Mouse (Mus musculus) liver, embryonic 13.5 days (tissue): ENCODE measurements around the gene Ptprt. TPM values are rescaled to one million over a fixed set of nuclear protein-coding genes. Genes with fewer than 3 reads are reported as not detected.

Source experiments
- ATAC-seq: fragments of 200-750 bp; cut with Nextera tagmentation; 2 replicates; pipeline ENCODE4 v1.8.0; 2017; ENCODE audit warnings: low read depth, mild to moderate bottlenecking, moderate number of reproducible peaks, moderate library complexity
- DNase-seq: peaks from one replicate; pipeline ENCODE4 v3.0.0; 2022
- H3K27ac ChIP-seq: fragments of 300-500 bp; sonication (generic); 2 replicates; pipeline ENCODE4 v1.5.1; 2015; ENCODE audit warnings: moderate library complexity, mild to moderate bottlenecking, inconsistent platforms
- H3K27me3 ChIP-seq: fragments of 300-500 bp; sonication (generic); 2 replicates; pipeline ENCODE4 v1.6.1; 2015; ENCODE audit warnings: mild to moderate bottlenecking, inconsistent platforms
- H3K36me3 ChIP-seq: fragments of 300-500 bp; sonication (generic); 2 replicates; pipeline ENCODE4 v1.6.1; 2015; ENCODE audit warnings: mild to moderate bottlenecking, inconsistent platforms
- H3K4me1 ChIP-seq: fragments of 300-500 bp; sonication (generic); replicated peaks from 2 replicates; pipeline ENCODE4 v1.6.1; 2015; ENCODE audit warnings: inconsistent platforms
- H3K4me2 ChIP-seq: fragments of 300-500 bp; sonication (generic); 2 replicates; pipeline ENCODE4 v1.6.1; 2015; ENCODE audit warnings: inconsistent platforms, mild to moderate bottlenecking, moderate library complexity
- H3K4me3 ChIP-seq: fragments of 300-500 bp; sonication (generic); replicated peaks from 2 replicates; pipeline ENCODE4 v1.5.1; 2015; ENCODE audit warnings: mild to moderate bottlenecking, inconsistent platforms
- H3K9ac ChIP-seq: fragments of 300-500 bp; sonication (generic); 2 replicates; pipeline ENCODE4 v1.6.1; 2015; ENCODE audit warnings: mild to moderate bottlenecking, inconsistent platforms
- H3K9me3 ChIP-seq: fragments of 300-500 bp; sonication (generic); replicated peaks from 2 replicates; pipeline ENCODE4 v1.6.1; 2016; ENCODE audit warnings: inconsistent platforms
- WGBS: fragments of 180-500 bp; shearing (Covaris S2); methylation state at CpG from one replicate; pipeline ENCODE4 v1.1.7; 2015; ENCODE audit not compliant: insufficient replicate concordance; 5-methylcytosine and 5-hydroxymethylcytosine counted together
- polyA plus RNA-seq: library from polyadenylated mRNA; unstranded; fragments of >200 nt; fragmentation: Nextera tagmentation; extraction: Ambion mirVana; gene quantifications from 2 replicates; pipeline ENCODE4 v1.2.1, GENCODE M21; 2015

Ptprt gene
- polyA plus RNA-seq, 1 experiment from 2014 or later, result 0.01 TPM

DNA sequence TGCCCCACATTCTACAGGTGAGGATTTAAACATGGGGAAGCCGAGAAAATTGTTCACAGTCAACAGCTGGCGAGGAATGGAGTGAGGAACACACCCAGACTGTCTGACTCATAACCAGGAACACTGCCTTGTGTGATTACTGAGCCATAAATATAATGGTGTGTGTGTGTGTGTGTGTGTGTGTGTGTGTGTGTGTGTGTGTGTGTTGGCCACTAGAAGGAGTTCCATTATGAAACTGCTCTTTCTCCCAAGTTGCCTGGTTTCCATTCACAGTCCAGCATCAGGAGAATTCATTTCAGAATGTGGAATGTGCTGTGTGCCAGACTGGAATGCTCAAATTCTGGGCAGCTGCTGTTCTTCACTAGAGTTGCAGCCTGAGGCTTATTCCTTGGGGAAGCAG, 1099.4 kb downstream of the Ptprt start:
- H3K4me1 ChIP-seq, result no peaks in the 10 kb centered on the region
- 63% methylated on average over 2 of the region's 2 CpGs for WGBS
- no peak overlapping the region for H3K9ac ChIP-seq
- ATAC-seq, result no peak
- no peak for DNase-seq
- H3K4me3 ChIP-seq, result no peak overlapping the region
- H3K36me3 ChIP-seq, result no peaks in the 10 kb centered on the region
- no peak overlapping the region for H3K27ac ChIP-seq
- H3K27me3 ChIP-seq, result no peaks in the 10 kb centered on the region
- no peaks in the 10 kb centered on the region for H3K9me3 ChIP-seq
- H3K4me2 ChIP-seq, result no peak overlapping the region

DNA sequence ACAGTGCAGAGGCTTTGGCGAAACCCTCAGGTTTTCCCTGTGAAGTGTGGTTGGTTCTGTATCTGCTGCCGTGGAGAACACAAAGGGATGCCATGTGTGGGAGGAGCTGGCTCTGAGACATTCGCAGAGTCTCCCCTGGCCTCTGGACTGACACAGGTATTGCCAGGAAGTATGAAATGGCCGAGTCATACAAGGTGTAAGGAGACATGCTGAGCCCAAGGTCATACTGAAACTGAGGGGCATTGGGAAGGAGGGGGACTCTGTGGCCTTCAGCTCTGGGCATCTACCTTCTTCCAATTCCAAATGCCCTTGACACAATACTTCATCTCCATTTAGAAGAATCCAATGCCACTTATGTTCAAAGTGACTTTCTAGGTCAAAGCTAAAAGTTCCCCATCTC, 1103.1 kb downstream of the Ptprt start:
- H3K4me2 ChIP-seq, result no peak overlapping the region
- 57% methylated on average over 4 of the region's 4 CpGs for WGBS
- no peaks in the 10 kb centered on the region for H3K4me1 ChIP-seq
- no peak overlapping the region for H3K27ac ChIP-seq
- ATAC-seq, result no peak
- DNase-seq, result no peak
- H3K9ac ChIP-seq, result no peak overlapping the region
- no peaks in the 10 kb centered on the region for H3K36me3 ChIP-seq
- no peaks in the 10 kb centered on the region for H3K9me3 ChIP-seq
- no peak overlapping the region for H3K4me3 ChIP-seq
- no peaks in the 10 kb centered on the region for H3K27me3 ChIP-seq

DNA sequence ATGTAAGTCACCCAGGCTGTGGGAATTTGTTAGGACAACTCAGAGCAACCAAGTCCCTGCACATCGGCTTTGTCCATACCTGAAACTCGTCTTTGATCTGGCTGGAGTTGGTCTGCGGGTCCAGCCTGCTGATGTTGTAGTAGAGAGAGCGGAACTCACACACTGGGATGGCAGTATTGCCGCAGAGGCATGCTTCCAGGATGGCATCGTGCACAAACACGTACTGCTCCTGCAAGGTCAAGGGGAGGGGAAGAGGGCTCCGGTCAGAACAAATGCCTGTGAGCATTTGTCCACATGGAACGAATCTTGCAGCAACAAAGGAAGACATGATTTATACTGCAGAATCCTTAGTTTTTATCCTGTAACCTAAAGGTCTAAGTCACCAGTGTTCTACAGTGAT, 1107.3 kb downstream of the Ptprt start:
- Histone ChIP-seq H3K4me3 (no peak overlapping the region), H3K27me3 (no peaks in the 10 kb centered on the region), H3K9me3 (no peaks in the 10 kb centered on the region), H3K9ac (no peak overlapping the region), H3K27ac (no peak overlapping the region), H3K4me2 (no peak overlapping the region), H3K4me1 (no peaks in the 10 kb centered on the region), H3K36me3 (no peaks in the 10 kb centered on the region)
- DNase-seq (no peak), ATAC-seq (no peak)
- WGBS, result 63% methylated on average over 9 of the region's 9 CpGs

DNA sequence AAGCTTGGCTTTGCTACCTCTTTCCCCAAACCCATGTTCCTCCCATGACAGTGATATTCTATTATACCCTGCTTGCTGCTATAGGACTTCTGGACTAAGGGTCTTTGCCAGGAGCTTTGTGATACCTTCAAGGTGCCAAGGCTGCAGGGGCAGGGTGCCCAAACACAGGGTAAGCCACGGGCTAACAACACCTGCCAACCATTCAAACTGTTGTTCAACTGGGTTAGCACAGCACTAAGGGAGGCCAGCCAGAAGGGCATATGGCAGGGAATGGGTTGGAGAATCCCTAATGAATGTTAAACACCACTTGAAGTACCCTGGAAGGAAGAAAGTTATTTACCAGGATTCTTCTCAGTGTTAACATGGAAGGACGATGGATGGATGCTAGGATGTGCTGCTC, 1108.9 kb downstream of the Ptprt start:
- no peak for DNase-seq
- ATAC-seq, result no peak
- 60% methylated on average over 2 of the region's 2 CpGs for WGBS

DNA sequence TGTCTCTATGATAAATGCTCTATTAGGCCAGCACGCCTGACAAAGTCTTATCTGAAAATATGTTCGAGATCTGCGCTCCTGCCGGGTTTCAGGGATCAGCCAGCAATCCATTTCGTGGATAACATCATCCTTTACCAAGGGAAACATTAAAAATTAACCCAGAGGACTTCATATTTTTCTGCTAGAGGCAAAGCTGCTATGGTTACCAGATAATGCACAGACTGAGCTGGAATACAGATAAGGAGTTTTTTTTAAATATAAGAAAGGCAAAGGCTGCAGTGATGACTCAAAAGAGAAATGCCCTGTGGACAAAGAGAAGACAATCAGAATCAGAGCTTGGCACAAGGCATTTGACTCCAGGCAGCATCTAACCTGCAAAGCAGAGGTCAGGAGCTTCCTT, 1111.4 kb downstream of the Ptprt start:
- ATAC-seq (no peak), DNase-seq (no peak)
- Histone ChIP-seq H3K27me3 (no peaks in the 10 kb centered on the region), H3K27ac (no peak overlapping the region), H3K4me3 (no peak overlapping the region), H3K4me1 (no peaks in the 10 kb centered on the region), H3K36me3 (no peaks in the 10 kb centered on the region), H3K9ac (no peak overlapping the region), H3K4me2 (no peak overlapping the region), H3K9me3 (no peaks in the 10 kb centered on the region)
- 47% methylated on average over 5 of the region's 5 CpGs for WGBS

More for the DNA sequence above, 1108.9 kb downstream of the Ptprt start:
- Histone ChIP-seq H3K9me3 (no peaks in the 10 kb centered on the region), H3K36me3 (no peaks in the 10 kb centered on the region), H3K4me1 (no peaks in the 10 kb centered on the region), H3K4me2 (no peak overlapping the region), H3K4me3 (no peak overlapping the region), H3K27me3 (no peaks in the 10 kb centered on the region), H3K9ac (no peak overlapping the region), H3K27ac (no peak overlapping the region)

DNA sequence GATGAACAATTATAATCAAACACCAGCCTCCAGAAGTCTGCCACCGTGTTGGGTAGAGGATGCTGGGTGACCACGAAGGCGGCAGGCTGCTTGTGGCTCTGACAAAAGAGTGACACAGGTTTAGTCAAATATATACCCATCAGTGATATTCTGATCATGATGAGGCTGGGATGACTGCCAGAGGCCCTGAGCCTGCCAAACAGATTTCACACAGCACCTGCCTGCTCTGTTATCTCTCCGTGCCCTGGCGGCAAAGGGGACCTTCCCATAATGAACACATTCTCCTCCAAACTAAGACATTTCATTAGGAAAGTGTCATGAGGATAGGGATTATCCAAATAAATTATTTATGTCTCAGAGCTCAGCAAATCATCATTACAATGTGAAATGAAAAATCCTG, 1113.6 kb downstream of the Ptprt start:
- Histone ChIP-seq H3K27ac (no peak overlapping the region), H3K27me3 (no peaks in the 10 kb centered on the region), H3K9me3 (no peaks in the 10 kb centered on the region), H3K36me3 (no peaks in the 10 kb centered on the region), H3K4me1 (no peaks in the 10 kb centered on the region), H3K4me3 (no peak overlapping the region), H3K4me2 (no peak overlapping the region), H3K9ac (no peak overlapping the region)
- no peak for DNase-seq
- no peak for ATAC-seq
- WGBS, result 71% methylated on average over 5 of the region's 5 CpGs

DNA sequence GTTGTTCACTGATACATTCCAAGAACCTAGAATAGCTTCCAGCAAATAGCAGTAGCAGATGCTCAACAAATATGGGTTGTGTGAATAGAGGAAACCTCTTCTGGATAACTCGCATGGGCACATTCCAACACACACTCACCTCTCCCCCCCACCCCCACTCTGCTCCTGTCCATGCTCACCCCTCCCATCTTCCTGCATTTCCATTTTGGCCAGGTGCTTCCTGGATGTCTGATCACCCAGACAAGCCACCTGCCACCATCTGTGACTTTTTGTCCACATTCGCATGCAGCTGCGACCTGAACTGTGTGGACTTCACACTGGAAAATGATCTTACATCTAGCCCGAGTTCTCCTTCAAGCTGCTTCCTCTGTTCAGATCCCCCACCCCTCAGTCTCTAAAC, 1115.5 kb downstream of the Ptprt start:
- ATAC-seq (no peak), DNase-seq (no peak)
- Histone ChIP-seq H3K9me3 (no peaks in the 10 kb centered on the region), H3K27me3 (no peaks in the 10 kb centered on the region), H3K4me1 (no peaks in the 10 kb centered on the region), H3K27ac (no peak overlapping the region), H3K4me2 (no peak overlapping the region), H3K4me3 (no peak overlapping the region), H3K36me3 (no peaks in the 10 kb centered on the region), H3K9ac (no peak overlapping the region)
- WGBS, result 62% methylated on average over 4 of the region's 4 CpGs

DNA sequence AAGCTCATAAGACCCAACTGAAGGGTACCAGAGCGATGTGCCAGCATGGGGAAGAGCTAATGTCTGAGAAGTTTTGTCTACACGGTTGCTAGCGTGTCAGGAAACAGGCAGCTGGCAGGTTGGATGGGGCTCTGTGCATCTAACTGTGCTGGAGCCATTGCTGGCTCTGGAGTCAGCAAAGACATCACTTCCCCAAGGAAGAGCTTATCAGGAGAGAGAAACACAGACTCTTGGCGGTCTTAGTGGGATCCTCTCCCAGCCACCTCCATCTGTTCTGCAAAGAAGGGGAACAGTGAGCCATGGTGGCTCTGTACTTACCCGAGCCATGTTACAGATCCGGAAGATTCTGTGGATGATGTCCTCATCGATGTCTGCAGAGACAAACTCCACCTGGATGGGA, 1126.8 kb downstream of the Ptprt start:
- DNase-seq, result no peak
- H3K4me1 ChIP-seq, result no peaks in the 10 kb centered on the region
- 73% methylated on average over 7 of the region's 7 CpGs for WGBS

DNA sequence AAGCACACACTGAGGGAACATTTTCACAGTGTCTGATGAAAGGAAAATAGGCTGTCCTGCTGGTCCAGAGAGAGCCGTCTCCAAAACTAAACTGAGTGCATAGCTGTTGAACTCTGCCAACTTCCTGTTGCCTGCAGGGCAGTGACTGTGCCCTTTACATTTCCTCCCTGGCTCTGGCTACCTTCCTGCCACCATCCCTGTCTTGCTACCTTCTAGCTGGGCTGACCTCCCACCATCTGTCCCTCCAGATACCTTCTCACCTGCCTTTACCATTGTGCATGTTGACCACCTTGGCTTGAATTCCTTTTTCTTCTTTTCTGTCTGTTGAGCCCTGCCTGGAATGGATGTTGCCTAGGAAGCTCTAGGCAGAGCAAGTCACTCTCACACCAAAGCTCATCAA, 1133.8 kb downstream of the Ptprt start:
- H3K4me2 ChIP-seq, result no peak overlapping the region
- 47% methylated on average over 1 of the region's 1 CpGs for whole genome bisulfite sequencing
- no peak overlapping the region for H3K9ac ChIP-seq
- DNase-seq (no peak), ATAC-seq (no peak)
- no peaks in the 10 kb centered on the region for H3K9me3 ChIP-seq
- no peak overlapping the region for H3K27ac ChIP-seq
- H3K4me1 ChIP-seq, result no peaks in the 10 kb centered on the region
- no peak overlapping the region for H3K4me3 ChIP-seq
- no peaks in the 10 kb centered on the region for H3K27me3 ChIP-seq
- H3K36me3 ChIP-seq, result no peaks in the 10 kb centered on the region

More for the DNA sequence above, 1126.8 kb downstream of the Ptprt start:
- H3K27ac ChIP-seq, result no peak overlapping the region
- no peak overlapping the region for H3K9ac ChIP-seq
- H3K4me3 ChIP-seq, result no peak overlapping the region
- no peak for ATAC-seq
- no peaks in the 10 kb centered on the region for H3K27me3 ChIP-seq
- no peak overlapping the region for H3K4me2 ChIP-seq
- no peaks in the 10 kb centered on the region for H3K36me3 ChIP-seq
- no peaks in the 10 kb centered on the region for H3K9me3 ChIP-seq

DNA sequence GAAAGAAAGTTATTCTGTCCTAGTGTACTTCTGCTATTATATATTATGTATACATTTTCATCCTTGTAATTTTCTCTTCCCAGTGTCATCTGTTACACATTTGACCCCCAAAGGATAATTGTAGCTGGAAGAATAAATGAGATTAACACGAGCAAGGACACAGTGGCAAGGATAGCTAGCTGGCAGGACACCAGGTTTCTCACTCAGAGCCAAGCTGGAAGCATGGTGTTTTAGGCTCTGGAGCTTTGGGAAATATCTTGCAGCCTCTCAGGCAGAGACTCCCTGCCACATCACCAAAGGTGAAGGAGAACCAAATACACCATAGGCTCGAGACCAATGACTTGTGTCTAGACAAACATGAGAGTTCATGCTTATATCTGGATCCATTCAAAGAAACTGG, 1141.3 kb downstream of the Ptprt start:
- Histone ChIP-seq H3K4me1 (no peaks in the 10 kb centered on the region), H3K4me3 (no peak overlapping the region), H3K9me3 (no peaks in the 10 kb centered on the region), H3K9ac (no peak overlapping the region), H3K27ac (no peak overlapping the region), H3K27me3 (no peaks in the 10 kb centered on the region), H3K4me2 (no peak overlapping the region), H3K36me3 (no peaks in the 10 kb centered on the region)
- DNase-seq, result no peak
- ATAC-seq, result no peak
- WGBS, result 31% methylated on average over 2 of the region's 2 CpGs

DNA sequence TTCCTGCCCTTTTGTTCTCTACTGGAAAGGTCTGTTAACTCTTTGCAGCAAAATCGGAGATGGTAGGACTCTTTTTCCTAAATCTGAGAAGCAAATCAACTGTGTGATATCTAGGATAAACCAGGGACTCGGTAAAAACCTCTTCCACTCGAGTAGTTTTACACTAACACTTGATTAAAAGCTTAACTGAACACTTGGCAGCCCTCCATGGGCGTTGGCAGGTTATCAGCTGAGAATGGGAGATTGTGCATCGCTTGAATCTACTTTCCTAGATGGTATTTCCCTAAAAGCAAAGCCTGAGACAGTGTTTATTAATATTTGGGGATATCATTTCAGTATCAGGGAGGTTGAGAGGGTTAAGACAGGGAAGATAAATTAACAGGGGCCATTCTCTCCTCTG, 1144.0 kb downstream of the Ptprt start:
- no peak overlapping the region for H3K4me3 ChIP-seq
- 39% methylated on average over 5 of the region's 5 CpGs for WGBS
- H3K27me3 ChIP-seq, result no peaks in the 10 kb centered on the region
- no peaks in the 10 kb centered on the region for H3K9me3 ChIP-seq
- no peaks in the 10 kb centered on the region for H3K36me3 ChIP-seq
- no peak overlapping the region for H3K9ac ChIP-seq
- DNase-seq, result no peak
- H3K4me2 ChIP-seq, result no peak overlapping the region
- no peak for ATAC-seq
- no peak overlapping the region for H3K27ac ChIP-seq
- no peaks in the 10 kb centered on the region for H3K4me1 ChIP-seq

DNA sequence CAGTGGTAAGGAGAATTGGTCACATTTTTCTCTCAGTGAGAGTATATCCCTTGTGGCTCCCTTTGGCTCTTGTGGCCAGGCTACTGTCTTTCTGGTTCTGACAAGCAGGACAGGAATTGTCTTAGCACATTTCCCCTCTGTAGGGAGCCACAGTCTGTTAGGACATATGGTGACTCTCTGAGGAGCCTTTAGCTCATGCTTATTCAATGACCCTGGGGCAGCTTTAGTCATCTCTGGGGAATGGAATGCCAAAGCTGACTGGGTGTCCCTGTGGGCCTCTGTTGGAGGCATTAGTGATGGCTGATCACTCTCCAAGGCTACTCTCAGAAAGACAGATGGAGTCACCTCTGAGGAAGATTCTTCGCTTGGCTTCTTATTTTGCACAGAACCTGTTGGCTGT, 1147.7 kb downstream of the Ptprt start:
- 68% methylated on average over 1 of the region's 1 CpGs for WGBS

More for the DNA sequence above, 1147.7 kb downstream of the Ptprt start:
- Histone ChIP-seq H3K4me1 (no peaks in the 10 kb centered on the region), H3K9ac (no peak overlapping the region), H3K27me3 (no peaks in the 10 kb centered on the region), H3K9me3 (no peaks in the 10 kb centered on the region), H3K4me3 (no peak overlapping the region), H3K27ac (no peak overlapping the region), H3K4me2 (no peak overlapping the region), H3K36me3 (no peaks in the 10 kb centered on the region)
- DNase-seq (no peak), ATAC-seq (no peak)
